Mouse (Mus musculus): ENCODE results near the gene Mpnd. TPM values are rescaled to one million over a fixed set of nuclear protein-coding genes. Genes with fewer than 3 reads are reported as not detected.

Mpnd gene
- polyA plus RNA-seq, 1 experiment from 2014 or later, result 131 TPM

GRCm38 (mm10) chr17:55999794-56000499 is 5.6 kb upstream of the Mpnd start:
- Histone ChIP-seq H3K36me3 (peaks cover 28% of the 10 kb centered on the region), H3K4me3 (peak overlapping the region; percentile 43), H3K4me1 (peaks cover 9% of the 10 kb centered on the region), H3K27ac (replicated peaks) (no peak overlapping the region; the same call in 1 of the 2 replicates), H3K9me3 (replicated peaks) (no peaks in the 10 kb centered on the region), H3K27me3 (ENCODE audit: low read depth, poor library complexity, severe bottlenecking) (peaks cover 33% of the 10 kb centered on the region)
- WGBS, result 6% methylated on average over 30 of the region's 30 CpGs
- DNase-seq (ENCODE audit: low spot score), result no peak

- H3K4me1 ChIP-seq, result peaks cover 21% of the 10 kb centered on the region
- H3K27ac ChIP-seq (replicated peaks), result no peak overlapping the region
- H3K36me3 ChIP-seq, result no peaks in the 10 kb centered on the region
- H3K4me3 ChIP-seq, result no peak overlapping the region
- H3K27me3 ChIP-seq (ENCODE audit: low read depth, poor library complexity, severe bottlenecking), result peaks cover 39% of the 10 kb centered on the region
- WGBS, result 84% methylated on average over 3 of the region's 3 CpGs
- DNase-seq (ENCODE audit: low spot score), result no peak
- H3K9me3 ChIP-seq (replicated peaks), result no peaks in the 10 kb centered on the region
These were observed 2.5 kb upstream of the Mpnd start for GRCm38 (mm10) chr17:56003000-56003399.

- Histone ChIP-seq H3K4me3 (no peak overlapping the region), H3K9me3 (replicated peaks) (no peaks in the 10 kb centered on the region), H3K36me3 (peaks cover 16% of the 10 kb centered on the region), H3K4me1 (peaks cover 39% of the 10 kb centered on the region), H3K27me3 (ENCODE audit: low read depth, poor library complexity, severe bottlenecking) (peaks cover 11% of the 10 kb centered on the region), H3K27ac (replicated peaks) (peak overlapping the region; percentile 96)
- WGBS, result 50% methylated on average over 10 of the region's 10 CpGs
- DNase-seq (ENCODE audit: low spot score), result no peak
These were observed 1.4 kb downstream of the Mpnd start for GRCm38 (mm10) chr17:56006956-56007355.

GRCm38 (mm10) chr17:56007444-56008355 is 2.2 kb downstream of the Mpnd start:
- Histone ChIP-seq H3K27ac (replicated peaks) (peak overlapping the region; percentile 96), H3K4me3 (peak overlapping the region; percentile 86), H3K36me3 (peaks cover 24% of the 10 kb centered on the region), H3K27me3 (ENCODE audit: low read depth, poor library complexity, severe bottlenecking) (peaks cover 11% of the 10 kb centered on the region), H3K9me3 (replicated peaks) (no peaks in the 10 kb centered on the region), H3K4me1 (peaks cover 42% of the 10 kb centered on the region)
- peak; percentile 36 for DNase-seq (ENCODE audit: low spot score)
- 29% methylated on average over 14 of the region's 14 CpGs for WGBS

- H3K36me3 ChIP-seq, result peaks cover 32% of the 10 kb centered on the region
- WGBS, result under 1% methylated on average over 21 of the region's 21 CpGs
- H3K27me3 ChIP-seq (ENCODE audit: low read depth, poor library complexity, severe bottlenecking), result peaks cover 11% of the 10 kb centered on the region
- peaks cover 42% of the 10 kb centered on the region for H3K4me1 ChIP-seq
- peak overlapping the region; percentile 86 for H3K4me3 ChIP-seq
- H3K9me3 ChIP-seq (replicated peaks), result no peaks in the 10 kb centered on the region
- peak overlapping the region; percentile 96 for H3K27ac ChIP-seq (replicated peaks)
- peak; percentile 96 for DNase-seq (ENCODE audit: low spot score)
These were observed 3.0 kb downstream of the Mpnd start for GRCm38 (mm10) chr17:56008356-56009087.

GRCm38 (mm10) chr17:56009088-56009961 is 3.8 kb downstream of the Mpnd start:
- Histone ChIP-seq H3K27ac (replicated peaks) (peak overlapping the region; percentile 96), H3K36me3 (peaks cover 40% of the 10 kb centered on the region), H3K27me3 (ENCODE audit: low read depth, poor library complexity, severe bottlenecking) (peaks cover 11% of the 10 kb centered on the region), H3K4me3 (peak overlapping the region; percentile 86), H3K9me3 (replicated peaks) (no peaks in the 10 kb centered on the region), H3K4me1 (peaks cover 42% of the 10 kb centered on the region)
- WGBS, result 1% methylated on average over 62 of the region's 62 CpGs
- peak; percentile 92 for DNase-seq (ENCODE audit: low spot score)

GRCm38 (mm10) chr17:56009962-56010240 is 4.4 kb downstream of the Mpnd start:
- Histone ChIP-seq H3K27me3 (ENCODE audit: low read depth, poor library complexity, severe bottlenecking) (peaks cover 6% of the 10 kb centered on the region), H3K36me3 (peaks cover 45% of the 10 kb centered on the region), H3K4me1 (peaks cover 42% of the 10 kb centered on the region), H3K4me3 (peak overlapping the region; percentile 86), H3K9me3 (replicated peaks) (no peaks in the 10 kb centered on the region), H3K27ac (replicated peaks) (peak overlapping the region; percentile 96)
- 50% methylated on average over 2 of the region's 2 CpGs for WGBS
- DNase-seq (ENCODE audit: low spot score), result no peak

- DNase-seq (ENCODE audit: low spot score), result no peak
- peaks cover 42% of the 10 kb centered on the region for H3K4me1 ChIP-seq
- no peaks in the 10 kb centered on the region for H3K9me3 ChIP-seq (replicated peaks)
- H3K4me3 ChIP-seq, result peak overlapping the region; percentile 86
- peaks cover 49% of the 10 kb centered on the region for H3K36me3 ChIP-seq
- WGBS, result 80% methylated on average over 14 of the region's 14 CpGs
- H3K27me3 ChIP-seq (ENCODE audit: low read depth, poor library complexity, severe bottlenecking), result peaks cover 2% of the 10 kb centered on the region; the same call in 1 of the 2 replicates
- peak overlapping the region; percentile 96 for H3K27ac ChIP-seq (replicated peaks)
These were observed 4.7 kb downstream of the Mpnd start for GRCm38 (mm10) chr17:56010255-56010654.

GRCm38 (mm10) chr17:56010681-56011080 is 5.2 kb downstream of the Mpnd start:
- Histone ChIP-seq H3K36me3 (peaks cover 53% of the 10 kb centered on the region), H3K4me1 (peaks cover 42% of the 10 kb centered on the region), H3K27ac (replicated peaks) (peak overlapping the region; percentile 96; the same call in 1 of the 2 replicates), H3K4me3 (peak overlapping the region; percentile 86), H3K27me3 (ENCODE audit: low read depth, poor library complexity, severe bottlenecking) (no peaks in the 10 kb centered on the region), H3K9me3 (replicated peaks) (no peaks in the 10 kb centered on the region)
- WGBS, result 9% methylated on average over 9 of the region's 9 CpGs
- DNase-seq (ENCODE audit: low spot score), result peak; percentile 83

- 91% methylated on average over 7 of the region's 7 CpGs for WGBS
- H3K9me3 ChIP-seq (replicated peaks), result no peaks in the 10 kb centered on the region
- no peak overlapping the region for H3K4me3 ChIP-seq
- no peak overlapping the region for H3K27ac ChIP-seq (replicated peaks)
- peaks cover 61% of the 10 kb centered on the region for H3K36me3 ChIP-seq
- H3K4me1 ChIP-seq, result peaks cover 42% of the 10 kb centered on the region
- no peak for DNase-seq (ENCODE audit: low spot score)
- H3K27me3 ChIP-seq (ENCODE audit: low read depth, poor library complexity, severe bottlenecking), result no peaks in the 10 kb centered on the region
These were observed 5.9 kb downstream of the Mpnd start for GRCm38 (mm10) chr17:56011441-56011840.

GRCm38 (mm10) chr17:56015293-56015692 is 9.8 kb downstream of the Mpnd start:
- Histone ChIP-seq H3K4me3 (no peak overlapping the region), H3K4me1 (peaks cover 16% of the 10 kb centered on the region), H3K27me3 (ENCODE audit: low read depth, poor library complexity, severe bottlenecking) (no peaks in the 10 kb centered on the region), H3K9me3 (replicated peaks) (no peaks in the 10 kb centered on the region), H3K36me3 (peaks cover 99% of the 10 kb centered on the region), H3K27ac (replicated peaks) (no peak overlapping the region)
- 95% methylated on average over 9 of the region's 9 CpGs for WGBS
- DNase-seq (ENCODE audit: low spot score), result no peak

- H3K9me3 ChIP-seq (replicated peaks), result no peaks in the 10 kb centered on the region
- H3K4me3 ChIP-seq, result no peak overlapping the region
- no peaks in the 10 kb centered on the region for H3K27me3 ChIP-seq (ENCODE audit: low read depth, poor library complexity, severe bottlenecking)
- peaks cover 94% of the 10 kb centered on the region for H3K36me3 ChIP-seq
- DNase-seq (ENCODE audit: low spot score), result no peak
- 0 out of 2 replicates have a peak, but pooled peaks cover 5% of the 10 kb centered on the region for H3K4me1 ChIP-seq
- no peak overlapping the region for H3K27ac ChIP-seq (replicated peaks)
- 88% methylated on average over 8 of the region's 8 CpGs for WGBS
These were observed 10.9 kb downstream of the Mpnd start for GRCm38 (mm10) chr17:56016382-56016781.
